Mouse (Mus musculus) left cerebral cortex, adult 8-10 months (tissue): ENCODE measurements around the gene Tmbim4. TPM values are rescaled to one million over a fixed set of nuclear protein-coding genes. Genes with fewer than 3 reads are reported as not detected.

Experiments used
- DNase-seq, 2 experiments: peaks; one replicate each; pipeline ENCODE4 v3.0.0; 2022; ENCODE audit warnings: low spot score in 2 of 2
- total RNA-seq, 4 experiments: library from RNA; stranded (reverse); gene quantifications; 2 replicates each; pipeline ENCODE4 v1.2.4; 2022

Gene Tmbim4
- total RNA-seq, 4 experiments from 2014 or later = 68.1 to 71.0 (median 69.1) TPM

DNA sequence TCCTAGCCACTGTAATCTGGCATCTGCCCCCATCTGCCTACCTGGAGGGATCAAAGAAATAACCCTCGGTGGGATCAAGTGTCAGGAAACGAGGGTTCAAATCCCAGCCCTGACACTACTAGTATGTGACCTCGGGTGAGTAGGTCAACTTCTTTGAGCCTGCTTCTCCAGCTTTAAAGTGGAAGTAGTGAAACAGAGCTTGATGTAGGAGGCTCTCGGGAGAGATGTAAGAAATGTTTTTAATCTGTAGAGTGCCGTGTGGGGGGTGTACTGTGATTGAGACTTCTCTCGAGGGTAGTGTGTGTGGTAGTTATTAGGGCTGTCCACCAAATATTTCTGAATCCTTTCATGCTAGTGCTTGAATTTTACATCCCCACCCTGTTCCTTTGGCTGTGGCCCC, 41.0 kb downstream of the Tmbim4 start:
- no peak for DNase-seq

DNA sequence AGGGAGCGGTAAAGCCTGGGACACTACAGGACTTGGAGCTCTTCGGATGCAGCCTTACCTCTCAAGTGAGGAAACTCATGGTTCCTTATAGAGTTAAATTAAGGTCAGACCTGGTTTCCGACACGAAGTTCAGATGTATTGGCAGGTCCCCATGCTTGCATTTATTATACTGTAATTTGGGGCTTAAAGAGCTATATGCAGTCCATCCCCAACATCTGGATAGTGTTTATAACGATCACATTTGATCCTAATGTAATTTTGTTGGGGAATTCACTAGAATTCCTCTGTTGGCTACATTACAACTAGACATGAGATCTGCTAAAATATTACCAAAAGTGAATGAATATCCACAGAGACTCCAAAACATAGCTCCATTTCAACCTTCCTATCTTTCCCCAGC, 44.3 kb downstream of the Tmbim4 start:
- DNase-seq = no peak

DNA sequence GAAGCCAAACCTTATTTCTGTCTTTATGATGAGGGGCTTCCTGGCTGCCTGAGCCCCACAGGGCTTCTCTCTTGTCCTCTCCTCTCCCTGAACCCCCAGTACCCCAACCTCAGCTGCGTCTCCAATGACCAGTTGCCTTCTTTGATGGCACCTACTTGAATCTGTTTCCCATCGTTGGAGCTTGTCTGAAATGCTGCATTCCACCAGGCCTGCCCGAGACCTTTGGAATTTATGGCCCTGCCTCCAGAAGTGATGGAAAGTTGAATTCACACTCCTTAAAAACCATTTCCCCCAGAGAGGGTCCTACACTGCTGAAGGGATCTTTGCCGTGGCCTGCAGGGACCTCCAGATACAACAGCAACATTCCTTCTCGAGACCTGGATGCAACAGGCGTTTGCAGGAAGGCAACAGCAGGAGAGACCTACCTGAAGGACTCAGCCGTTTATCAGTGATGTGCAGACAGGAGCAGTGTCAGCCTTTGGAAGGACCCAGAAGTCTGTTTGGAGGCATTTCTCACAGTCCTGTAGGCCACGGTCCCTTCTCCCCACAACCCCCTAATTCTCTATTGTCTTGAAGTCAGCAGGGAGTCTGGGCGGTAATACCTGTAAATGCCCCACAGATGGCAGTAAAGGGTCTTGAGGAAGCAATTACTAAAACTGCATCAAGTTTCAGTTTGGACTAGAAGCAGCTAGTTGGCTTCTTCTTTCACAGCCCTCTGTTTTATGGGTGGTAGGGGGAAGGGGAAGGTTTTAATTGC, 45.8 kb downstream of the Tmbim4 start:
- no peak for DNase-seq

DNA sequence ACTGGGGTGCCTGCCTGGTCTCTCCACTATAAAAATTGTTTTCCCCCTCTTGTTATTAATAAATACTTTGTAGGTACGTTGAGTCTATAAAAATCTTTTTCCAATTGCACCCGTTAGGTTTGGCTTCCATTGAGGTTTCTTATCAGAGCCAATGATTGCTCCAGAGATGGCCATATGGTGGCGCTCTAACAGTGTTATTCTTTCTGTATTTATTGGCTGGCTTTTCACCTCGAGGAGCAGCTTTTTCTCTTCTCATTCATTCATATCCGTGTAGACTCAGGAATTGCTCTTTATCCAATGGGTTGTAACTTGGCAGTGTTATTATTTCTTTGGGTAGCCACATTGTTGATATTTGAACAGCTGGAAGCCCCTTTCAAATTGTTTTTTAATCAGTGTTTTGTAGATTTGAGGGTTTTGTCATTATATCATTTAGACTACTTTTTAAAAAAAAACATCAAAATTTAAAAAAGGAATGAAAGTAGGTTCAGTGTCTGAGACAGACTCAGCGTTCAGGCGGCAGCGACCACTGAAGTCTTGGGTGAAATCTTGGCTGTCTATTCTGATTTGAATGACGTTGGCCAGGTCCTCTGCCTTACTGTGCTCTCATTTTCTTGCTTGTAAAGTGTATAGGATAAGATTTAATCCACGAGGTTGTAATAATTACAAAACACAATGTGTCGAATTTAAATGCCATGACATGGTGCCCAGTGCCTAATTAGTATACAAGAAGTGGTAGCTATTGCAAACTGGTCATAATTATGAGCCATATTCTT, 49.7 kb downstream of the Tmbim4 start:
- no peak for DNase-seq

DNA sequence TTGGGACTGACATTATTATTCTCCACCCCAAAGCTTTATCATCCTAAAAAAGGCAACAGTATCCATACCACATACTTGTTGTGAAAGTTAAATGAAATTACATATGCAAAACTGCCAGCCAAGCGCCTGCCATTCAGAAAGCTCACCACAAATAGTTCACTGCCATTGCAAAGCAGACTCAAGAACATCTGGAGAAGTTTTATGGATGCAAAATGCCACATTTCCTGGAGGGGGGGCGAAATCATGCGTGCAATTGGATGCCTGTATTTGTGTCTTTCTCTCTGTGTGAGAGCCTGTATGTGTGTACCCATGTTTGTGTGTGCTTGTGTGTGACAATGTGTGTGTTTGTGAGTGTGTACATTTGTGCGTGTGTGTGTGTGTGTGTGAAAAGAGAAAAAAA, 50.4 kb downstream of the Tmbim4 start:
- DNase-seq = no peak

DNA sequence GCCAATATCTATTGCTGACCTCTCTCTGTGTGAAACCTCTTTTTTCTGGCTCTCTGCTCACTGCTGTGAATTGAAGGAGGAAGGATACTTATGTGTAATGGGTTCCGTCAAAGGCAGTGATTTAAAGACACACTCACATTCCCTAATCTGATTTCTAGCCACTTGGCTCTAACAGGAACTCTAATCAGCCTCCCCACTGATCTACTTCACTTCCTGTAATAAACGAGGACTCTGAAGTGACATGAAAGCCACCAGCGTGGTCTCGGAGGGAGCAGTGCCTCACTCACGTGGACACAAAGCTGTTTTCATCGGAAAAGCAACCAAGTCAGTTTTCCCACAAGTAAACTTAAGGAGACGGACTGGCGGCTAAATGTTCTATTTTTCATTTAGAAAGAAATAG, 51.4 kb downstream of the Tmbim4 start:
- no peak for DNase-seq

DNA sequence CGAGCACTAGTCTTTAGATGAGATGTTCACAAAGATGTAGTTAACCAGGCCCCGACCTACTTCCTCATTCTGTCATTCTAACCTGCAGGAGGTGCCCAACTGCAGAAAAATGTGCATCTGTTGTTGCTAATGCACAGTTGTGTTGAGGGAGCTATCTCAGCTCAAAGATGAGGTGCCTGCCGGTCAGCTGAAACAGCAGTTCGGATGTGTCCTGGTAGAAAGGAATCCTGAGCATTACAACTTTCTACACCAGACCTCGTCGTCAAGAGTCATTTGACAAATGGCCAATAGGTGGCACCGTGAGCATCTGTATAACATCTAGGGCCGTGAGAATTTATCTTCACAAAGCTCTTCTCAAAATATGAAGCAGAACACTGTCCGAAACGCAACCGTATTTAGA, 55.8 kb downstream of the Tmbim4 start:
- peak; percentile 11 to 27 for DNase-seq

DNA sequence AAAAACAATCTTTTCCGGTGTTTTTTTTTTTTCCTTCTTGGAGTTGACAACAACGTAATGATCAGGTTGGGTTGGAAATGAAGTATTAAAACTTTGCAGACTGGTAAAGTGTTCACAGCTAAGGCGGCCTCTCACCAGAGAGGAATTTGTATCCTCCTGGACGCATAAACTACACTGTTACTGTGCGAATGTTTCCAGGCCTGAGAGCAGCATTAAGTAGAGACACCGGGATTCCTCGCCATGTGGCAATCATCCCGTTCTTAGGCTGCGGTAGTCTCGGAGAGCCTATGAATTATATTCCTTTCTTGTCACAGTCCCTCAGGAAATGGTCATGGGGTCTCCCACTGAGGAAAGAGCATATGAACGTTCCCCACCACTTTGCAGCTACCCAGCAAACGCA, 66.4 kb downstream of the Tmbim4 start:
- DNase-seq = no peak

DNA sequence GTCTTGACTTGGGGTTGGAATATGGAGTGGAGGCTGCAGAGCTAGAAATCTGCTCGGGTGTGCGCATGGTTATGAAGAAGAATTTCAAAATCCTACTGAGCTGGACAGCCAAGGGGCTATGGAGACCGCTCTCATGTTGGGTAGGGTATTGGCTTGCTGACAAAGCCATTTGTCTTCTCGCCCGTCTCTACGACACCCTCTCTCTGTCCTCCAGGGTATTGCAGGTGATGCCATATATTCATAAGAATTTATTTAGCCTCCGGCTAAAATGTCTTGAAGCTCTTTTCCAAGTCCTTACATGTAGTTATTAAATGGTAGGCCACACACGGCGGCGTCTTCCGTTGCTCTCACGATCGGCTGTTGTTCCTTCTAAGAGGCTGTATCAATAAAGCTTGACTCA, 68.6 kb downstream of the Tmbim4 start:
- no peak for DNase-seq

DNA sequence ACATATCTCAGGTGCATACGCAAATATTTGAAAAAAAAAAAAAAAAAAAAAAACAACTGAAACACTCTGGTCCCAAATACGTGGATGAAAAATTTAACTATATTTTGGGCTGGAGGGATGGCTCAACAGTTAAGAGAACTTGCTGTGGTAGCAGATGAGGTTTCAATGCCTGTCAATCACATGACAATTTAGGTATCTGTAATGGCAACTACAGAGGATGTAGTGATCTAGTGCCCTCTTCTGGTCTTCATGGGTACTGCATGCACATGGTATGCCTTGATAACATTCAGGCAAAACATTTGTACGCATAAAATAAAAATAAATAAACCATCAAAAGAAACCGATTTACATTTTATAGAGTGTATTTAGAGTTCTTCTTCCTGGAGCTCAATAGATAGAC, 69.4 kb downstream of the Tmbim4 start:
- DNase-seq = no peak

DNA sequence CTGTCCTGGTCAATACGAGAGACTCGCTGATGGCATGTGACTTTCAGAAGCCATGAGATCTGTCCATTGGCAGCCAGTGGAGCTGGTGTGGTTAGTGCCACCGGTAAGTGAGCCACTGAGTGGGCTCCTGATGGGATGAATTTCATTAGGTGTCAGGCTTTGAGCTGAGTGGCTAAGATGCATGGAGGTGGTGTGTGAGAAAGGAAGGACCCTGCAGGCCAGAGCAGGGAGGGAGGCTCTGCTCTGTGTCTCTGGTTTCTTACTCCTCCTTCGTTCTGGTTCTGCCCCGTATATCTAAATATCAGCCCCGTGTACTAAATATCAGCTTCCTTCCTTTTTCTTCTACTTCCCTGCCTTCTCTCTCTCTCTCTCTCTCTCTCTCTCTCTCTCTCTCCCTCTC, 69.9 kb downstream of the Tmbim4 start:
- no peak for DNase-seq

DNA sequence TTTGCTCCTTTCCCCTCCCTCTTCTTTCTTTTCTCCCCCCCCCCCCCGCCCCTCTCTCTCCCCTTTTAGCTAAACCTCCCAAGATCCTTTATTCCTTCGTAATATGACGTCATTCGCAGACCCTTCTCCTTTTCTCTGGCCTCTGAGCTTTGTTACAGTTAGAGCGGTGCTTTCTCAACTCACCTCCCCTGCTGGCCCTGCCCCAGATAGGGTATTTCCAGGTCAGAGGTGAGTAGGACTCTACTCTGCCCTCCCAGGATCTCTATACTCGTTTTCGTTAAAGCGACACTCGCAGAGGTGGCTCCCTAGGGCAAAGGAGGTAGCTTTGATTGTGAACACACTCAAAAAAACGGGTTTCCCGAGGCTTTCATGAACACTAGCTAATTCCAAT, 70.5 kb downstream of the Tmbim4 start:
- DNase-seq = no peak

DNA sequence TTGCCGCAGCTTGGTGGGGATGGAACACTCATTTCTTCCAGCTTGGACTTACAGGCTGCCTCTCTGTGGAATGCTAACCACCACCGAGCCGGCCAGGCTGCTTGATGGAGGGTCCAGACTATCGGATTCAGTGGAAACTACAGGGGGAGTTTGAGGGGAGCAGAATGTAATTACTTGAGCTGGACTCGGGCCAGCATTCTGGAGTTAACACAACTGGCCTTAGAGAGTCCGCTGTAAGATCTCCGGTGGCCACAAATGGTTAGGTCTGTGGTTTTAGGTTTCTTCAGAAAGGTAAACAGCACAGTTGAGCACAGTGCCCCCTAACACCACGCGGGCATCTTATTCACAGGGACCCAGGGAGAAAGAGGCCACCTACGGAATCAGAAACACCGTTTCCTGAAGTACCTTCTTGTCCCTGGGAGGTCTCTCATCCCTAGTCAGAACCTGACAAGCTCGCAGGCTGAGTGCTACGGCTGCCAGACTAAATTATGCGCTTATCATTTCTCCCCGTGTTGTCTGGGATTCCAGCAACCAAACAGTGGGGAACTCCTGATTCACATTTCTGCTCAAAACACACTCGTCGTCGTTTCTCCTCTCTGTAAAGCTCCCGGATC, 71.0 kb downstream of the Tmbim4 start:
- no peak for DNase-seq

DNA sequence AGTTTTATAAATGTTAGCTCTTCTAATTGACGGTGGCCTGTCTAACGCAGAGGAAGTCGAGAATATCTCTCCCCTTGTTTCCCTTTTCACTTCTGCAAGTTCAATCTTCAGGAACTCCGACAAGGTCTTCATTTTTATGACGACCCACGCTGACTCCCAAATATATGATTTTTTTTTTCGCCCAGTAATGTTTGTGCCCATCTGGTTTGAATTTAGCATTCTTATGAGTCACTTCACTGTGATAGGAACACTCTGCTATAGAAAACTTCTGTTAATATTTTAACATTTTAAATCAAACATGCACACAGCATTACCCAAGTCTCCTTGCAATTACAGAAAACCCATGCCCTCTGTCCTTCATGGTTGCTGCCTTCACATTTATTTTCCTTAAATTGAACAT, 71.9 kb downstream of the Tmbim4 start:
- DNase-seq = no peak

Other genes with a start within 250 kb of the Tmbim4 start
- 1 to 10 TPM; 4.4 to 5.1 (median 4.8) TPM for gene Helb, start 88.6 kb upstream of the Tmbim4 start, total RNA-seq
- 1 to 10 TPM; 1.5 to 3.4 (median 2.2) TPM for gene Irak3, start 540 bp downstream of the Tmbim4 start, total RNA-seq
- gene Llph, start 25.5 kb downstream of the Tmbim4 start, total RNA-seq = 10 to 100 TPM; 13.4 to 23.7 (median 17.0) TPM